Mouse (Mus musculus) gastrocnemius, postnatal 4 days (tissue): ENCODE results near the gene Fam133b. TPM values are rescaled to one million over a fixed set of nuclear protein-coding genes. Genes with fewer than 3 reads are reported as not detected.
A peak's percentile ranks its signal among the peaks of the same experiment; 100 is the strongest.
"Not testable (repeated sequence)": the region's sequence is repeated elsewhere in the genome, so short reads cannot be mapped to it uniquely, and the experiment has no call there.

Experiments
- DNase-seq, 2 experiments: peaks; one replicate each; pipeline ENCODE4 v3.0.0; 2021 to 2022; ENCODE audit warnings: low spot score in 2 of 2, mixed read lengths in 2 of 2
- total RNA-seq, 2 experiments: library from RNA; stranded (reverse); gene quantifications; 2 replicates each; pipeline ENCODE4 v1.2.3; 2021

Fam133b gene
- total RNA-seq, 2 experiments from 2014 or later: 26.9 to 33.7 TPM

DNA sequence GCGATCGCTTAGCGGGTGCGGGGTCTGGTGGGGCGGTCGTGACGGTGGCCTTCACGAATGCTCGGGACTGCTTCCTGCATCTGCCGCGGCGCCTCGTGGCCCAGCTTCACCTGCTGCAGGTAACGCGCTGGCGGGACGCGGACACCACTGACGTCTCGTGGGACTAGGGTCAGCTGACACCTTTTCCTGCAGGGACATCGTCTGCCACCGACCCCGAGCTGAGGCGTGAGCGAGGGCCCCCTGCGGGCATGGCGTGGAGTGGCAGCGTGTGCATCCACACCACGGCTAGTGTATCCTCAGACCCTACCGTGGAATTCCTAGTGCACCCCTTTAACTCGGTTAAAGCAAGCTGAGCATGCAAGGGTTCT, 52.8 kb downstream of the Fam133b start, which contains the start of gene Rbm48:
TSS of gene Rbm48 (minus strand) at position 187 of the 368 bp plus-strand sequence.
- peak; percentile 54 to 79 for DNase-seq

DNA sequence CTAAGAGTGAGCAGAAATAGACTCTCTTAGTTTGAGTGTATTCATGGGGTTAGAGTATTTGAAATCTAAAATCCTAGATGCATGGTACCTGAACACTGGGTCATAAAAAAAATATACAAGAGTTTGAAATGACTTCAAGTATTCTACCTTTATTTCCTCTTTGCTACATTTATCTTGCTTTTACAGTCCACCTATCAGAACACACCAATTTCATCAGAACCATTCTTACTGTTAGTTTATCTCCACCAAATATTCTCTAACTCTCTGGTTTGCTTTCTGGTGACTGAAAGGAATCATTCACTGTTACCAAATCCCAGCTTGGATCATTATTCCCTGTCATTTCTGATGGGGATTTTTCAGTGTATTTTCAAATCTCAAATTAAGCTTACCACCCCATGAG, 53.5 kb downstream of the Fam133b start:
- DNase-seq: no peak

DNA sequence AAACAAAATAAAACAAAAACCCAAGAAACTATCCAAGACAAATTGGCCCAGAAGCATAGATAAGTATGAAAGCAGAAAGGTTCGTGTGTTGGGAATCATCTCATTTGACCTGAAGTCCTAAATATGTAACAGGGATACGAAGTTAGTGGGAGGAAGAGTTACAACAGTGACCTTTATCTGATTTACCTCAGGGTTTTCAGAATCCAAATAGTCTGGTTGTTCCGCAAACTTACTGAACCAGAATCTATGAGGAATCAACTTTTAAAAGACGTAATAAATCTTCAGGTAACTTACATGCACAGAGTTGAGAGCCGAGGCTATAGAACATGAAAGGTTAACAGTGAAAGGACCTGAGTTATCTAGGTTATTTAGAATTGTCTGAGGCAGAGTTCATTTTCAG, 55.1 kb downstream of the Fam133b start:
- DNase-seq: no peak

DNA sequence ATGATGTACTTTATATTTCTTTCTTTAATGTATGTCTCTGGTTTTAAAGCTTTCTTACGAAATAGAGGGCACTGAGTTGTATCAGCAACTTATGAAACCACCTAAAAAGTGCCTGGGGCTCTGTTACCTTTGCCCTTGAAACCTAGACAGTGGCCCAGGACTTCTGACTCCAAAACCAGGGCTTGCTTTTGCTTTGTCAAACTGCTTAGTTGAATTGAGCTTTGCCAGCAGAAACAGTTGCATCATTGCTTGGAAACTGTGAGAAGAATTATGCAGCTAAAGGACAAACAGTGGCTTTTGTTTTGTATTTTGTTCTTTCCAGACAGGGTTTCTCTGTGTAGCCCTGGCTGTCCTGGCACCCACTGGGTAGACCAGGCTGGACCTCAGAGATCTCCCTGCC, 56.7 kb downstream of the Fam133b start:
- DNase-seq: no peak

DNA sequence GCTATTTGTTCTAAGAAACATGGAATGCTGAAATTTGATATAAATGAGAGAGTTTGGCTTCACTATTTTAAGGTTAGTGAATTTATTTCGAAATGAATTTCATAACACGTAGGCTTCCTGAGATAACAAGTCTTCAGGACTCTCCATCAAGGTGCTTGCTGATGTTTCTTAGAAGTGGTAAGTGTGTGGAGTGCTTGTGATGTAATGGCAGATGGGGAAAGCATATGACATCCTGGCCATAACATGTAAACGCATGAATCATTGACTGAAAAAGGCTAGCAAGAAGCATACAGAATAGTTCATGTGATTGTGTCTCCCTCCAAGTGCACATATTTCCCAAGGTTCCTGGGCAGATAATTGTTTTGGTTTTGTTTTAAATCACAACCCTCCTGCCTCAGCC, 57.2 kb downstream of the Fam133b start:
- no peak for DNase-seq

DNA sequence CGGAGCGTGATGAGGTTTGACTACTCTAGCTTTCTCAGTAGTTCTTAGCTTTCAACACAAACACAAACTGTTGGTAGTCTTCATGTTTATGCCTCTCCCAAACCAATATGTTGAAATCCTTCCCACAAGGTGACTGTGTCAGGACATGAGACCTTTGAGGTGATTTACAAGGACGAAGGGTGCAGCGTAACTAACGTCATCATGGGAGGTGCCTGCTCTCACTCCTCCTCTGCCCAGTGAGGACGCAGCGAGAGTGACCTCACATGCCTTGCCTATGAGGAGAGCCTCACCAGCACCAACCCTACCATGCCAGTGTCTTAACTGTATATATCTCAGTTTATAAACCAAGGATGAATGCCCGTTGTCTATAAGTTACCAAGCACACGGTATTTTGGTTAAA, 63.5 kb downstream of the Fam133b start:
- DNase-seq: no peak

DNA sequence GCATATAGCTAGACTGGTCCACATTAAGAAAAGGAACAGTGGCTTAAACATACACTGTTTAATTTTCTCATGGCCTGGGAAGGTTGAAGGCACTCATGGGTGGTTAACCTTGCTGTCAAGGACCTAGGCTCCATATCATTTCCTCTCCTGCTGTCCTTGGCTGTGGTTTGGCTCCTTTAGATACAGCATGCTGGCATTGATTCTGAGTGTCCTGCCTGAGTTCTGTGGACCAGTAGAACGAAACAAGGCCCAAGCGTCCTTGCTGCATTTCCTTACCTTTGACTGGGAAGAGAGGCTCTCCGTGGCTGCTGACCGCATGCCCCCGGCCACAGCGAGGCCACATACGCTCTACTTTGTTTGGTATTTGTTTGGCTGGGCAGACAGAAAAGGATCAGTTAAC, 65.6 kb downstream of the Fam133b start:
- no peak for DNase-seq

DNA sequence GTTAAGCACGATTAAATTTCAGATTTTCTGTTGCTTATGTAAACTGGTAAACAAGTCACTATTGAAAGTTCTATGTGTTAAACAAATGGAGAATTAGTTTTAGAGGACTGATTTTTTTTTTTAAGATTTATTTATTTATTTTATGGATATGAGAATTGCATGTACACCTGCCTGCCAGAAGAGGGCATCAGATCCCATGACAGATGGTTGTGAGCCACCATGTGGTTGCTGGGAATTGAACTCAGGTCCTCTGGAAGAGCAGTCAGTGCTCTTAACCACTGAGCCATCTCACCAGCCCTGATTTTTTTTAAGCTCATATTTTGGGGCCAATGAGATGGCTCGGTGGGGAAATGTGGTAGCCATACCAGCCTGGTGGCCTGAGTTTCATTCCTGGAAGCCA, 68.2 kb downstream of the Fam133b start:
- DNase-seq: not testable (repeated sequence)

Other genes starting within 250 kb of the Fam133b start
- 10 to 100 TPM; 18.0 to 21.2 TPM for gene Cdk6, start 202.3 kb upstream of the Fam133b start, total RNA-seq
- gene 1700109H08Rik, start 27.7 kb downstream of the Fam133b start, total RNA-seq: 10 to 100 TPM in 1 of 2 experiments, 1 to 10 TPM in 1; 7.1 to 10.4 TPM
- 10 to 100 TPM; 10.4 to 11.6 TPM for gene Pex1, start 52.2 kb downstream of the Fam133b start, total RNA-seq
- gene Rbm48, start 52.8 kb downstream of the Fam133b start, total RNA-seq: 1 to 10 TPM; 7.4 to 7.6 TPM
- gene Tmbim7, start 107.3 kb downstream of the Fam133b start, total RNA-seq: not detected
- gene Gatad1, start 113.4 kb downstream of the Fam133b start, total RNA-seq: 10 to 100 TPM; 80.8 to 99.8 TPM